Mouse (Mus musculus): ENCODE data around the gene N4bp2.

DNA sequence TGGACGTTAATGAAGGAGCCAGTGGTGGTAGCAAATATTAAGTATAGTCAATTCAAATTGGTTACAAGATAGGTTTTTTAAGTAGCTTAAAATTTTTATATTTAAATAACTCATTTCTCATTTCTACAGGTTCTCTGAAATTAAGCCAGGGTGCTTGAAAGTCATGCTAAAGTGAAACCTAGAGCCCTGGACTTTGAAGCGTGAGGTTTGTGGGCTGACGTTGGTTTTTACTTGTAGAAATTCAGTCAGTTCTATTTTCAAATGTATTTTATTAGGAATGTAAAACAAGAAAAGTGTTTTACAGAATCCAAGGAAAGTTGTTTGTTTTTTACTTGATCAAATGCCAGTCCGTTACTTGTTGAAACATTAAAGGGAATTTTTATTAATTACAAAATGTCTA lies 63.2 kb downstream of the N4bp2 start:
- no peak for TF ChIP-seq POLR2A (IDR thresholded peaks at IDR 0.05; ENCODE audit: control insufficient read depth in 1 of 2, insufficient read depth in 1 of 2, low read depth in 1 of 2, low read length in 2 of 2, poor library complexity in 1 of 2)
- no peak for TF ChIP-seq ZNF384 (IDR thresholded peaks at IDR 0.05; ENCODE audit: low read depth, low read length)
- TF ChIP-seq JUND (IDR thresholded peaks at IDR 0.05; ENCODE audit: low read depth, low read length): no peak
- no peak for TF ChIP-seq MAFK (IDR thresholded peaks at IDR 0.05; ENCODE audit: borderline replicate concordance, low read depth, low read length)

Data from MEL (cell line).